11 mouse cellular contexts compared by ENCODE assay signal in genomic region chr2:167445911-167446780, GRCm38 (mm10). TPM values are rescaled to one million over a fixed set of nuclear protein-coding genes. Genes with fewer than 3 reads are reported as not detected.
DNase-seq lines count a peak whose midpoint lies in the region; ATAC-seq and TF ChIP-seq lines count a peak whose summit lies in the region.
"Had no signal": no experiment of that assay in that cellular context is flagged by ENCODE, and none has a peak within 500 bp of the region (broad histone marks: within the 10 kb centered on the region; RNA-seq: fewer than 3 reads in every experiment).

No protein-coding gene starts in this region.

- TF ChIP-seq CTCF in liver, postnatal 0 days (IDR thresholded peaks at IDR 0.05; ENCODE audit: low read depth) = no peak

- WGBS in heart, embryonic 10.5 days = 82% methylated on average over 20 of the region's 20 CpGs
- 74% methylated on average over 20 of the region's 20 CpGs for WGBS in liver, embryonic 11.5 days
- WGBS in liver, postnatal 0 days (ENCODE audit: insufficient replicate concordance) = 79% methylated on average over 20 of the region's 20 CpGs
- 61% methylated on average over 20 of the region's 20 CpGs for WGBS in limb, embryonic 15.5 days

- 0 out of 2 replicates have a peak, but pooled peaks cover 3% of the 10 kb centered on the region for H3K4me1 ChIP-seq in heart, embryonic 10.5 days
- peaks cover 34% of the 10 kb centered on the region for H3K4me1 ChIP-seq in liver, embryonic 11.5 days (replicated peaks; ENCODE audit: control insufficient read depth, insufficient read depth, low read length)
- H3K4me1 ChIP-seq in liver, postnatal 0 days (ENCODE audit: insufficient read depth) = peaks cover 19% of the 10 kb centered on the region
- peaks cover 22% of the 10 kb centered on the region for H3K4me1 ChIP-seq in limb, embryonic 15.5 days
- H3K4me1 ChIP-seq: forebrain, embryonic 10.5 days had no signal

- H3K36me3 ChIP-seq in heart, embryonic 10.5 days = peaks cover 90% of the 10 kb centered on the region
- peaks cover 33% of the 10 kb centered on the region for H3K36me3 ChIP-seq in liver, embryonic 11.5 days (ENCODE audit: control insufficient read depth, insufficient read depth, low read length)
- peaks cover 75% of the 10 kb centered on the region for H3K36me3 ChIP-seq in liver, postnatal 0 days (replicated peaks; ENCODE audit: insufficient read depth, low read length)
- H3K36me3 ChIP-seq in limb, embryonic 15.5 days = peaks cover 74% of the 10 kb centered on the region

- H3K27ac ChIP-seq in heart, embryonic 10.5 days = peak overlapping the region; percentile 50; the same call in 1 of the 2 replicates
- peak overlapping the region; percentile 58 for H3K27ac ChIP-seq in liver, embryonic 11.5 days (ENCODE audit: low read depth, low read length)
- H3K27ac ChIP-seq in liver, postnatal 0 days (ENCODE audit: low read depth) = no peak overlapping the region
- peak overlapping the region; percentile 69 for H3K27ac ChIP-seq in limb, embryonic 15.5 days
- H3K27ac ChIP-seq: heart, adult 2 months had no signal

- DNase-seq in heart, embryonic 10.5 days (ENCODE audit: low spot score) = no peak
- no peak for DNase-seq in heart, adult 11 months
- no peak for DNase-seq in liver, embryonic 11.5 days (ENCODE audit: low spot score)
- DNase-seq in liver, postnatal 0 days = no peak
- peak; percentile 62 to 83 for DNase-seq in adrenal gland, adult (ENCODE audit: inconsistent age in 2 of 2, low spot score in 1 of 2)
- no peak for DNase-seq in adipocyte (ENCODE audit: low spot score)
- DNase-seq: heart, adult 2 months had no signal

- H3K4me3 ChIP-seq in heart, embryonic 10.5 days = no peak overlapping the region
- no peak overlapping the region for H3K4me3 ChIP-seq in liver, embryonic 11.5 days (ENCODE audit: low read depth, low read length)
- H3K4me3 ChIP-seq in liver, postnatal 0 days (ENCODE audit: low read depth, low read length) = no peak overlapping the region
- H3K4me3 ChIP-seq in limb, embryonic 15.5 days = no peak overlapping the region
- H3K4me3 ChIP-seq: forebrain, embryonic 10.5 days; heart, adult 2 months; megakaryocyte, embryonic 14.5 days had no signal

- H3K9me3 ChIP-seq in heart, embryonic 10.5 days = no peaks in the 10 kb centered on the region
- H3K9me3 ChIP-seq in liver, embryonic 11.5 days (ENCODE audit: control insufficient read depth, low read length) = no peaks in the 10 kb centered on the region
- H3K9me3 ChIP-seq in liver, postnatal 0 days (ENCODE audit: low read length) = no peaks in the 10 kb centered on the region
- no peaks in the 10 kb centered on the region for H3K9me3 ChIP-seq in limb, embryonic 15.5 days
- H3K9me3 ChIP-seq: forebrain, embryonic 10.5 days; megakaryocyte, embryonic 14.5 days had no signal

- H3K4me2 ChIP-seq in liver, embryonic 11.5 days = no peak overlapping the region
- H3K4me2 ChIP-seq in liver, postnatal 0 days (ENCODE audit: low read depth, low read length) = no peak overlapping the region
- H3K4me2 ChIP-seq in limb, embryonic 15.5 days = no peak overlapping the region

- no peak overlapping the region for H3K9ac ChIP-seq in liver, embryonic 11.5 days (ENCODE audit: low read depth, low read length)
- H3K9ac ChIP-seq in liver, postnatal 0 days (replicated peaks) = no peak overlapping the region
- H3K9ac ChIP-seq in limb, embryonic 15.5 days = no peak overlapping the region

- H3K27me3 ChIP-seq in heart, embryonic 10.5 days (ENCODE audit: insufficient read depth, poor library complexity, severe bottlenecking) = no peaks in the 10 kb centered on the region
- no peaks in the 10 kb centered on the region for H3K27me3 ChIP-seq in liver, embryonic 11.5 days (replicated peaks; ENCODE audit: control insufficient read depth, insufficient read depth, low read length)
- no peaks in the 10 kb centered on the region for H3K27me3 ChIP-seq in liver, postnatal 0 days (ENCODE audit: insufficient read depth, low read length)
- no peaks in the 10 kb centered on the region for H3K27me3 ChIP-seq in limb, embryonic 15.5 days
- H3K27me3 ChIP-seq: megakaryocyte, embryonic 14.5 days had no signal

- TF ChIP-seq EP300 in liver, postnatal 0 days (IDR thresholded peaks at IDR 0.05; ENCODE audit: low read depth) = no peak

- no peak for ATAC-seq in liver, embryonic 11.5 days (replicated peaks; ENCODE audit: low FRiP score)
- no peak for ATAC-seq in liver, postnatal 0 days
- ATAC-seq in limb, embryonic 15.5 days (ENCODE audit: insufficient number of reproducible peaks, low FRiP score, low TSS enrichment, low read depth) = peak; percentile 15; the same call in 1 of the 2 replicates
- ATAC-seq in monocyte, adult 5-6 weeks (replicated peaks; ENCODE audit: insufficient number of reproducible peaks, low FRiP score, low TSS enrichment, poor library complexity, severe bottlenecking) = no peak

RNA-seq across cellular contexts. Expression of gene Slc9a8, which starts 24.6 kb away (rescaled TPM):
- polyA plus RNA-seq in heart, embryonic 10.5 days (2016; fragmentation: Nextera tagmentation; extraction: Ambion mirVana) = 23.0 and 26.0 TPM in 2 replicates
- polyA plus RNA-seq in liver, embryonic 11.5 days (2014; fragmentation: Nextera tagmentation; extraction: Ambion mirVana) = 22.0 and 23.8 TPM in 2 replicates
- 7.5 and 9.3 TPM in 2 replicates for polyA plus RNA-seq in liver, postnatal 0 days (2015; fragmentation: Nextera tagmentation; extraction: Ambion mirVana)
- 14.7 and 16.6 TPM in 2 replicates for polyA plus RNA-seq in limb, embryonic 15.5 days (2015; fragmentation: Nextera tagmentation; extraction: Ambion mirVana)
- 34.1 to 52.5 TPM (median 41.5 TPM) in 3 replicates for total RNA-seq in monocyte, adult 5-6 weeks (2017)

RNA-seq across cellular contexts. Expression of gene Rnf114, which starts 46.3 kb away (rescaled TPM):
- polyA plus RNA-seq in heart, embryonic 10.5 days (2016; fragmentation: Nextera tagmentation; extraction: Ambion mirVana) = 71.2 and 90.0 TPM in 2 replicates
- polyA plus RNA-seq in liver, embryonic 11.5 days (2014; fragmentation: Nextera tagmentation; extraction: Ambion mirVana) = 55.9 and 57.7 TPM in 2 replicates
- 39.5 and 44.0 TPM in 2 replicates for polyA plus RNA-seq in liver, postnatal 0 days (2015; fragmentation: Nextera tagmentation; extraction: Ambion mirVana)
- polyA plus RNA-seq in limb, embryonic 15.5 days (2015; fragmentation: Nextera tagmentation; extraction: Ambion mirVana) = 69.9 and 70.3 TPM in 2 replicates
- total RNA-seq in monocyte, adult 5-6 weeks (2017) = 62.6 to 74.1 TPM (median 67.8 TPM) in 3 replicates

RNA-seq across cellular contexts. Expression of gene Spata2, which starts 46.5 kb away (rescaled TPM):
- 16.5 and 17.4 TPM in 2 replicates for polyA plus RNA-seq in heart, embryonic 10.5 days (2016; fragmentation: Nextera tagmentation; extraction: Ambion mirVana)
- polyA plus RNA-seq in liver, embryonic 11.5 days (2014; fragmentation: Nextera tagmentation; extraction: Ambion mirVana) = 16.2 and 17.5 TPM in 2 replicates
- 4.7 and 4.9 TPM in 2 replicates for polyA plus RNA-seq in liver, postnatal 0 days (2015; fragmentation: Nextera tagmentation; extraction: Ambion mirVana)
- polyA plus RNA-seq in limb, embryonic 15.5 days (2015; fragmentation: Nextera tagmentation; extraction: Ambion mirVana) = 12.9 and 15.3 TPM in 2 replicates
- total RNA-seq in monocyte, adult 5-6 weeks (2017) = 7.3 to 13.8 TPM (median 9.6 TPM) in 3 replicates

Comparison
In these comparisons a context has a peak if more than half of its experiments do, and no peak if none do; other contexts are left out.
1. DNase-seq: peak in adrenal gland, adult (2 of 2); none in heart, embryonic 10.5 days (single experiment), heart, adult 11 months (single experiment), liver, embryonic 11.5 days (single experiment), liver, postnatal 0 days (single experiment) and adipocyte (single experiment).